Mouse (Mus musculus): ENCODE results near the gene Fhl3. TPM values are rescaled to one million over a fixed set of nuclear protein-coding genes. Genes with fewer than 3 reads are reported as not detected.

Fhl3 gene
- polyA plus RNA-seq, 1 experiment from 2014 or later: 6.7 TPM

DNA sequence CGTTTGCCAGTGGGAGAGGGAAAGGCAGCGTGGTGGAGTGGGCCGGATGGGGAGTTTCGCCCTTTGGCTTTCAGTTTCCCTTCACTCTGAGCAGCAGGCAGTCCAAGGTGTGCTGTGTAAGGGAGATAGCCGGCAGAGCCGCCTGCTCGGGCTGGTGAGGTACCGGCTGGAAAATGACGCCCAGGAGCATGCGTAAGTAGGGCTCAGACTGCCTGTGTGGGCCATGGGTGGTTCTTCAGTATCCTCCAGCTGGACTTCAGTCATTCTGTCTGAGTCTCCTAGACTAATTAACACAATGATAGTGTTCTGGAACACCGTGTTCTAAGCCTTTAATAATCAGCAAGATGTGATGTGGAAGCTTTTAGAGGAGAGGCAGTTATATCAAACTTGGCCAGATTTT is 42.3 kb downstream of the Fhl3 start:
- Histone ChIP-seq H3K36me3 (peaks cover 14% of the 10 kb centered on the region; the same call in 1 of the 2 replicates), H3K4me3 (no peak overlapping the region), H3K9ac (peak overlapping the region; percentile 77; the same call in 1 of the 2 replicates), H3K9me3 (no peaks in the 10 kb centered on the region), H3K4me2 (no peak overlapping the region), H3K27ac (replicated peaks) (no peak overlapping the region), H3K4me1 (peaks cover 10% of the 10 kb centered on the region), H3K27me3 (replicated peaks) (no peaks in the 10 kb centered on the region)
- no peak for ATAC-seq (ENCODE audit: extremely low read depth, insufficient number of reproducible peaks, low FRiP score, low TSS enrichment)
- WGBS: 80% methylated on average over 11 of the region's 11 CpGs

DNA sequence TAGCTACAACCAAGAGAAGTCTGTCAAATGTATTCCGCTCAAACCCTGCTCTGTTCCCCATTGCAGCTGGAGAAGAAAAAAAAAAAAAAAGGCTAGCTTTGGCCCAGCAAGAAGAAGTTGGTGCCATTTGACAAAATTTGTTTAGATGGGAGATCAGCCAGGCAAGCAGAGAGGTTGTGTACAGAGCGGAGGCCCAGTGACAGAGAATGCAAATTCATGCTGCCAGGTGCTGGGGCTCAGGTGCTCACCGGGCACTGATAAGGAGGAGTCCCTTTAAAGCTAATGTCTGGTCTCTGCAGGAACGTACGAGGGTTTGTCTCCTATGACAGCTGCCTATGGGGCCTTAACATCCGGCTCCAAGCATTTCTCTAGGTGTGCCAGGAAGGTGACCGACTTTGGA is 46.1 kb downstream of the Fhl3 start:
- WGBS: 69% methylated on average over 7 of the region's 7 CpGs
- peaks cover 18% of the 10 kb centered on the region; the same call in 1 of the 2 replicates for H3K36me3 ChIP-seq
- H3K4me2 ChIP-seq: no peak overlapping the region
- H3K9me3 ChIP-seq: no peaks in the 10 kb centered on the region
- H3K27ac ChIP-seq (replicated peaks): no peak overlapping the region
- peaks cover 4% of the 10 kb centered on the region; the same call in 1 of the 2 replicates for H3K27me3 ChIP-seq (replicated peaks)
- H3K4me3 ChIP-seq: no peak overlapping the region
- ATAC-seq (ENCODE audit: extremely low read depth, insufficient number of reproducible peaks, low FRiP score, low TSS enrichment): no peak
- no peak overlapping the region for H3K9ac ChIP-seq
- peaks cover 10% of the 10 kb centered on the region for H3K4me1 ChIP-seq

DNA sequence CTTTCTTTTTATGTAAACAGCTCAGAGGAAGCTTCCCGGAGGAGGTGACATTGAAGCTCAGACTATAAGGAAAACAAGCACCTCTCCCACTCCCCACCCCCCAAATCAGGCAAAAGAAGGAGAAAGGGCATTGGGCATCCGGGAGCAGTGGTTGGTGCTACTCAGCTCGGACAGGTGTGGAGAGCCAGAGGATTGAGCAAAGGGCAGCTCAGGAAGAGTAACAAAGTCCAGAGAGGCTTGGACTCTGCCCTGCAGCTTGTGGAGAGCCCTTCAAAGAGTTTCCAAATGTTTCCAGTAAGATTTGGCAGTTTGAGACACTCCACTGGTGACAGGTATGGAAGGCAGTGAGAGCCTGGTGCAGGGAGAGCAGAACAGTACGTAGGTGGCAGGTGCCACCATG is 47.4 kb downstream of the Fhl3 start:
- Histone ChIP-seq H3K27me3 (replicated peaks) (peaks cover 4% of the 10 kb centered on the region; the same call in 1 of the 2 replicates), H3K36me3 (peaks cover 18% of the 10 kb centered on the region; the same call in 1 of the 2 replicates), H3K9ac (no peak overlapping the region), H3K4me2 (no peak overlapping the region), H3K4me1 (peaks cover 14% of the 10 kb centered on the region), H3K9me3 (no peaks in the 10 kb centered on the region), H3K4me3 (no peak overlapping the region), H3K27ac (replicated peaks) (no peak overlapping the region)
- 47% methylated on average over 4 of the region's 4 CpGs for WGBS
- ATAC-seq (ENCODE audit: extremely low read depth, insufficient number of reproducible peaks, low FRiP score, low TSS enrichment): no peak

DNA sequence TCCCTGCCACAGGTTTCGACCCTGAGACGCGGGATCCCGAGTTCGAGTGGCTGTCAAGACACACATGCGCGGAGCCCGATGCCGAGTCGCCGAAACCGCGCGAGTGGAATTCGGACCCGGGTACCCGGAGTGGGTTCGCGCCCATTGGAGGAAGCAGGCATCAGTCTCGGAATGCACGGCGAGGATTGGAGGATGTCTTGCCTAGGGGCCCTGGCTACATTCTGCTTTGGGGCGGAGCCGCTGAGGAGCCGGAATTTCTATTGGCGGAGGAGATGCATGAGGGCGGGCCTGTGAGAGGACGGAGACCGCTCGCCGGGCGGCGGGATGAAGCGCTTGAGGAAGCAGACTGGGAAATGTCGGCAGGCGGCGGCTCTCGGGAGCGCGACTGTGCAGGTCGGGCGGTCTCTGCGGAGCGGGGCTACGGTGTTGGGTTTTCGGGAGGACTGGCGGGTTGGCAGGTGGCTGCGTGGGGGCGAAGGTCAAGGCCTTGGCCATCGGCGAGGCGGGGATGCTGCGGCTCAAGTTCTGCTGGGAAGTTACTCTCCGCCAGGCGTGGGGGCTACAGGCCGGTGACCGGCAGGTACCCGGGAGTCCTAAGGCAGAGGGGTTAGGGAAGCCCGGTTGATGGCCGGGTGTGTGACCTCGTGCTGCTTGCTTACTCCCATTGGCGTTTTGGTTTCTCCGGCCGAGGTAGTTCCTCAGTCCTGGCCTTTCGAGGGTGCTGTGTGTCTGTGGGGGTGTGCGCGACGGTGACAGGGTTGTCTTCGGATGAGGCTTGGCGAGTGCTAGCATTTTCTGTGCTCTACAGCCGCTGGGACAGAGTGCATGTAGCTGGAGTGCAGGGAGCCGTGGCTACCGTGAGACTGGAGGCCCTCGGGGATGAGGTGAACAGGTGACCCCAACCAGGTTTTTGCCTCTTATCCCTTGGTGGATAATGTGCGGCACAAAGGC is 51.1 kb downstream of the Fhl3 start:
- no peaks in the 10 kb centered on the region for H3K9me3 ChIP-seq
- peaks cover 9% of the 10 kb centered on the region; the same call in 1 of the 2 replicates for H3K36me3 ChIP-seq
- peaks cover 4% of the 10 kb centered on the region; the same call in 1 of the 2 replicates for H3K27me3 ChIP-seq (replicated peaks)
- WGBS: under 1% methylated on average over 75 of the region's 75 CpGs
- H3K4me1 ChIP-seq: peaks cover 47% of the 10 kb centered on the region
- peak overlapping the region; percentile 31 for H3K27ac ChIP-seq (replicated peaks)
- H3K4me2 ChIP-seq: peak overlapping the region; percentile 83
- peak; percentile 99 for ATAC-seq (ENCODE audit: extremely low read depth, insufficient number of reproducible peaks, low FRiP score, low TSS enrichment)
- peak overlapping the region; percentile 87 for H3K9ac ChIP-seq
- H3K4me3 ChIP-seq: peak overlapping the region; percentile 85

DNA sequence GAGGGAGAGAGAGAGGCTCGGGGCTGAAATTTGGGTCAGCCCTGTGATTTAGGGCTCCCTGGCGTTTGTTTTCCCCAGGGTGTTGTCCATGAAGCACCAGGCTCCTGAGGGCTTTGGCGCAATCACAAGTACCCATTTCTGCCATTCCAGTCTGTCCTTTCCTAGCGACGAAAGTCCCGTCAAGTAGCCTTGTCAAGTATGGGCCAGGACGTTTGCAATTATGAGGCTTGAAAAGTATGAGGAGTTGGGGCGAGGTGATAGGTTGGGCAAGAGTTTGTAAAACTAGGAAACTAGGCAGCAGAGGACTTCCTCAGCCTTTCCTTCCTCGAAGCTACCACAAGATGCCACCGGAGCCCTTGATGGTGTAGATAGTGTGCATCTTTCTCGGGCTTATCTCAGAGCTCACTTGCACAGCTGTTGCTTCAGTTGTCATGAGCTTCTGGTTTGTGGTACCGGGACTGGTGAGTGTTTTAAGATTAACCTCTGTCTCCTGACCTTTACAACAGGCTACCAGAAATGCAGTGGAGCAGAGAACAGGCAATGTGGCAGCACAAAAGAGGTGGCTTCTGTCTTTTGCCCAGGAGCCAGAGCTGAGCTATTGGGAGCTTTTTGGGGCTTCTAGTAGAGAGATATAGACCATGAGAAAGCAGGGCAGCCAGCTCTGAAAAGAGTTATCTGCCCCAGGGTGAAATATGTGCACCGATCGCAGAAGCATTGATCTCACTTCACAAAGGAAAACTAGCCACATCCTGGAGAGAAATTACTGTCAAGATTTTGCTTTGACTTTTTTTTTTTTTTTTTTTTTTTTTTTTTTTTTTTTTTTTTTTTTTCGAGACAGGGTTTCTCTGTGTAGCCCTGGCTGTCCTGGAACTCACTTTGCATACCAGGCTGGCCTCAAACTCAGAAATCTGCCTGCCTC is 52.0 kb downstream of the Fhl3 start:
- Histone ChIP-seq H3K4me2 (peak overlapping the region; percentile 83), H3K9ac (peak overlapping the region; percentile 87), H3K36me3 (peaks cover 7% of the 10 kb centered on the region; the same call in 1 of the 2 replicates), H3K9me3 (no peaks in the 10 kb centered on the region), H3K27me3 (replicated peaks) (peaks cover 4% of the 10 kb centered on the region; the same call in 1 of the 2 replicates), H3K27ac (replicated peaks) (0 out of 2 replicates have a peak overlapping the region, but pooled peaks have one; percentile 31), H3K4me1 (peaks cover 47% of the 10 kb centered on the region), H3K4me3 (peak overlapping the region; percentile 85)
- no peak for ATAC-seq (ENCODE audit: extremely low read depth, insufficient number of reproducible peaks, low FRiP score, low TSS enrichment)
- WGBS: 14% methylated on average over 15 of the region's 15 CpGs

DNA sequence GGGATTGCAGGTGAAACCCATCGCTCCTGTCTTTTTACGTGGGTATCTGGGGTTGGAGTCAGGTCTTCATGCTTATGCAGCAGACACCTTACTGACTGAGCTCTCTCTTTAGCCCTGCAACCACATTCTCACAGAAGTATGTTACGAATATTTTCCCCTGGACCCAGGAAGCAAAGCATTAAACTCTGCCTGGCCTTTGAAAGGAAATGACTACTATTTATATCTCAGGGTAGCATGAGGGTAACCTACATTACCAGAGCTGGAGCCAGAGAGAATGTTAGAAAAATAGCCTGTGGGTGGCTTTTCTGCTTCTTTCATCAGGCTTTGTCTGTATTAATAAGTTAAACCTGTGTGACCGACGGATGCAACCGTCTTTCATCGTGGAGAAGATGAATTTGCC is 55.0 kb downstream of the Fhl3 start:
- no peak for ATAC-seq (ENCODE audit: extremely low read depth, insufficient number of reproducible peaks, low FRiP score, low TSS enrichment)
- H3K4me2 ChIP-seq: 0 out of 2 replicates have a peak overlapping the region, but pooled peaks have one; percentile 6
- H3K9ac ChIP-seq: 0 out of 2 replicates have a peak overlapping the region, but pooled peaks have one; percentile 12
- 57% methylated on average over 7 of the region's 7 CpGs for WGBS
- H3K36me3 ChIP-seq: 0 out of 2 replicates have a peak, but pooled peaks cover 2% of the 10 kb centered on the region
- H3K27me3 ChIP-seq (replicated peaks): no peaks in the 10 kb centered on the region
- no peak overlapping the region for H3K4me3 ChIP-seq
- no peak overlapping the region; the same call in 1 of the 2 replicates for H3K27ac ChIP-seq (replicated peaks)
- peaks cover 55% of the 10 kb centered on the region for H3K4me1 ChIP-seq
- H3K9me3 ChIP-seq: no peaks in the 10 kb centered on the region

MicroRNA genes within 50 kb of the gene (microRNA counts, 519-probe panel; counts per million panel counts)
- microRNA mmu-miR-697: 209 counts per million, percentile 61 among the panel's probes with 10 or more counts
- 209 counts per million, percentile 61 among the panel's probes with 10 or more counts for microRNA mmu-miR-698

Small RNA genes lying within 50 kb of the gene (microRNA-seq; reads per million reads assigned to microRNA genes)
- gene Gm24721 (not detected), gene Mir697 (not detected), gene Mir698 (not detected)

Other genes starting within 250 kb of the Fhl3 start
- 0.17 TPM in 1 of 2 replicates, not detected in the other for gene 3100002H09Rik, start 89.9 kb upstream of the Fhl3 start, polyA plus RNA-seq (2015; fragmentation: Nextera tagmentation; extraction: Ambion mirVana)
- gene Pou3f1, start 43.9 kb upstream of the Fhl3 start, polyA plus RNA-seq (2015; fragmentation: Nextera tagmentation; extraction: Ambion mirVana): 0.15 and 0.28 TPM in 2 replicates
- gene Utp11, start 7.1 kb upstream of the Fhl3 start, polyA plus RNA-seq (2015; fragmentation: Nextera tagmentation; extraction: Ambion mirVana): 48.9 and 50.6 TPM in 2 replicates
- 92.4 and 96.2 TPM in 2 replicates for gene Sf3a3, start 14.1 kb downstream of the Fhl3 start, polyA plus RNA-seq (2015; fragmentation: Nextera tagmentation; extraction: Ambion mirVana)
- 14.1 and 17.6 TPM in 2 replicates for gene Inpp5b, start 41.1 kb downstream of the Fhl3 start, polyA plus RNA-seq (2015; fragmentation: Nextera tagmentation; extraction: Ambion mirVana)
- gene Mtf1, start 101.4 kb downstream of the Fhl3 start, polyA plus RNA-seq (2015; fragmentation: Nextera tagmentation; extraction: Ambion mirVana): 10.3 and 10.4 TPM in 2 replicates
- 21.1 and 25.1 TPM in 2 replicates for gene Yrdc, start 150.0 kb downstream of the Fhl3 start, polyA plus RNA-seq (2015; fragmentation: Nextera tagmentation; extraction: Ambion mirVana)
- 45.8 and 46.6 TPM in 2 replicates for gene 1110065P20Rik, start 150.5 kb downstream of the Fhl3 start, polyA plus RNA-seq (2015; fragmentation: Nextera tagmentation; extraction: Ambion mirVana)
- 0.15 TPM in 1 of 2 replicates, not detected in the other for gene Maneal, start 161.5 kb downstream of the Fhl3 start, polyA plus RNA-seq (2015; fragmentation: Nextera tagmentation; extraction: Ambion mirVana)
- gene Epha10, start 180.2 kb downstream of the Fhl3 start, polyA plus RNA-seq (2015; fragmentation: Nextera tagmentation; extraction: Ambion mirVana): 0.05 TPM in 1 of 2 replicates, not detected in the other
- gene 9930104L06Rik, start 236.3 kb downstream of the Fhl3 start, polyA plus RNA-seq (2015; fragmentation: Nextera tagmentation; extraction: Ambion mirVana): 10.0 and 10.5 TPM in 2 replicates
- gene Cdca8, start 238.6 kb downstream of the Fhl3 start, polyA plus RNA-seq (2015; fragmentation: Nextera tagmentation; extraction: Ambion mirVana): 111 and 113 TPM in 2 replicates